Mouse (Mus musculus): Measurements from ENCODE around the gene Fgr.
A peak's percentile ranks its signal among the peaks of the same experiment; 100 is the strongest.

Fgr gene

GRCm38 (mm10) chr4:133039116-133039819 lies 65.4 kb downstream of the Fgr start:
- peak; percentile 56 for DNase-seq

GRCm38 (mm10) chr4:133039832-133040231 lies 65.9 kb downstream of the Fgr start:
- no peak for DNase-seq

GRCm38 (mm10) chr4:133040241-133040904 lies 66.5 kb downstream of the Fgr start:
- DNase-seq, result no peak

- DNase-seq, result no peak
These were observed 68.3 kb downstream of the Fgr start for GRCm38 (mm10) chr4:133042244-133042643.

- DNase-seq, result peak; percentile 28
These were observed 69.0 kb downstream of the Fgr start for GRCm38 (mm10) chr4:133042651-133043635.

- DNase-seq, result no peak
These were observed 70.1 kb downstream of the Fgr start for GRCm38 (mm10) chr4:133043798-133044646.

GRCm38 (mm10) chr4:133044647-133045094 lies 70.8 kb downstream of the Fgr start:
- no peak for DNase-seq

- no peak for DNase-seq
These were observed 72.0 kb downstream of the Fgr start for GRCm38 (mm10) chr4:133045771-133046474.

GRCm38 (mm10) chr4:133046691-133047352 lies 72.9 kb downstream of the Fgr start:
- DNase-seq, result no peak

GRCm38 (mm10) chr4:133047353-133048105 lies 73.6 kb downstream of the Fgr start:
- no peak for DNase-seq

GRCm38 (mm10) chr4:133049071-133049920 lies 75.4 kb downstream of the Fgr start:
- DNase-seq, result no peak

- peak; percentile 19 for DNase-seq
These were observed 76.4 kb downstream of the Fgr start for GRCm38 (mm10) chr4:133050196-133050836.

GRCm38 (mm10) chr4:133050837-133051549 lies 77.1 kb downstream of the Fgr start:
- DNase-seq, result no peak

GRCm38 (mm10) chr4:133051550-133051865 lies 77.6 kb downstream of the Fgr start:
- DNase-seq, result no peak
